Mouse (Mus musculus) CH12.LX (cell line): ENCODE measurements at regions not wholly inside any gene's neighbourhood (a gene's known extent, or its start where the extent isn't known, plus 50 kb on each side); places are given as distances from the start of the nearest gene placed in this dataset.

Source experiments
- DNase-seq: peaks from one replicate; pipeline ENCODE4 v3.0.0-alpha.2; 2013; ENCODE audit errors: extremely low read depth
- H3K27ac ChIP-seq: 2 replicates; pipeline ENCODE4 v1.5.1; 2012; ENCODE audit warnings: low read depth, mild to moderate bottlenecking, control low read depth, moderate library complexity; ENCODE audit not compliant: insufficient read depth
- H3K27me3 ChIP-seq: replicated peaks from 2 replicates; pipeline ENCODE3; 2012; ENCODE audit warnings: inconsistent platforms
- H3K36me3 ChIP-seq, 2 experiments: replicated peaks in 1 of 2; 2 replicates each; pipeline versions ENCODE3 to v1.6.1; 2012; ENCODE audit warnings: inconsistent platforms in 1 of 2, low read length in 1 of 2, mild to moderate bottlenecking in 1 of 2, mixed read lengths in 1 of 2, moderate library complexity in 1 of 2; ENCODE audit not compliant: control insufficient read depth in 1 of 2, insufficient read depth in 1 of 2
- H3K4me1 ChIP-seq, 2 experiments: 2 replicates each; pipeline ENCODE4 v1.6.1; 2012; ENCODE audit warnings: inconsistent platforms in 1 of 2, moderate library complexity in 1 of 2; ENCODE audit not compliant: insufficient read depth in 2 of 2, control insufficient read depth in 1 of 2
- H3K4me2 ChIP-seq: 2 replicates; pipeline ENCODE4 v1.6.1; 2012; ENCODE audit warnings: low read depth, mild to moderate bottlenecking, control low read depth; ENCODE audit not compliant: poor library complexity, insufficient read depth, severe bottlenecking
- H3K4me3 ChIP-seq, 3 experiments: fragments of 150-350 bp in 1 of 3; sonication (generic) in 1 of 3; replicated peaks in 1 of 3; 2 replicates each; pipeline versions ENCODE3 to v1.5.1; 2011 to 2012; ENCODE audit warnings: low read depth in 2 of 3, low read length in 2 of 3, mild to moderate bottlenecking in 2 of 3, moderate library complexity in 2 of 3, control low read depth in 1 of 3, improper control_type of control experiment in 1 of 3, inconsistent platforms in 1 of 3, mixed read lengths in 1 of 3; ENCODE audit not compliant: poor library complexity in 1 of 3
- H3K79me2 ChIP-seq: replicated peaks from 2 replicates; pipeline ENCODE4 v1.6.1; 2012; ENCODE audit warnings: mild to moderate bottlenecking, moderate library complexity; ENCODE audit not compliant: control insufficient read depth, poor library complexity, insufficient read depth, severe bottlenecking; ENCODE audit errors: extremely low read depth
- H3K9ac ChIP-seq: 2 replicates; pipeline ENCODE4 v1.6.1; 2012; ENCODE audit warnings: low read depth, mild to moderate bottlenecking, control low read depth, moderate library complexity; ENCODE audit not compliant: insufficient read depth
- H3K9me3 ChIP-seq: replicated peaks from 2 replicates; pipeline ENCODE3; 2012; ENCODE audit warnings: low read length, inconsistent platforms, mixed read lengths
- E2F4 ChIP-seq: IDR thresholded peaks from 2 replicates; pipeline ENCODE4 v1.6.1; 2011; ENCODE audit warnings: low read depth, low read length, improper control_type of control experiment; ENCODE audit not compliant: insufficient replicate concordance
- ELF1 ChIP-seq: IDR thresholded peaks from 2 replicates; pipeline ENCODE4 v1.6.1; 2014; ENCODE audit warnings: low read depth, mild to moderate bottlenecking, inconsistent platforms, low read length, improper control_type of control experiment
- ETS1 ChIP-seq: conservative IDR thresholded peaks from 2 replicates; pipeline ENCODE4 v1.6.1; 2012; ENCODE audit warnings: low read depth, mild to moderate bottlenecking, inconsistent platforms, low read length, improper control_type of control experiment, moderate library complexity
- HCFC1 ChIP-seq: IDR thresholded peaks from 2 replicates; pipeline ENCODE4 v1.6.1; 2012; ENCODE audit warnings: low read depth, mild to moderate bottlenecking, inconsistent platforms, low read length, improper control_type of control experiment
- IRF4 ChIP-seq: IDR thresholded peaks from 2 replicates; pipeline ENCODE4 v1.6.1; 2014; ENCODE audit warnings: low read depth, mild to moderate bottlenecking, inconsistent platforms, low read length, improper control_type of control experiment
- KAT2A ChIP-seq: IDR thresholded peaks from 2 replicates; pipeline ENCODE4 v1.6.1; 2012; ENCODE audit warnings: low read length, improper control_type of control experiment, inconsistent platforms; ENCODE audit not compliant: insufficient replicate concordance
- MYC ChIP-seq: IDR thresholded peaks from 2 replicates; pipeline ENCODE4 v1.6.1; 2011; ENCODE audit warnings: low read depth, mild to moderate bottlenecking, improper control_type of control experiment, low read length
- NELFE ChIP-seq: IDR thresholded peaks from 2 replicates; pipeline ENCODE4 v1.6.1; 2011; ENCODE audit warnings: low read depth, low read length, improper control_type of control experiment
- NRF1 ChIP-seq: IDR thresholded peaks from 2 replicates; pipeline ENCODE4 v1.6.1; 2014; ENCODE audit warnings: low read depth, mild to moderate bottlenecking, inconsistent platforms, low read length, improper control_type of control experiment, moderate library complexity
- PAX5 ChIP-seq: IDR thresholded peaks from 2 replicates; pipeline ENCODE4 v1.6.1; 2012; ENCODE audit warnings: low read length, inconsistent platforms, mixed read lengths
- SIN3A ChIP-seq: IDR thresholded peaks from 2 replicates; pipeline ENCODE4 v1.6.1; 2012; ENCODE audit warnings: low read length, improper control_type of control experiment, inconsistent platforms
- TCF12 ChIP-seq: IDR thresholded peaks from 2 replicates; pipeline ENCODE4 v1.6.1; 2014; ENCODE audit warnings: low read depth, mild to moderate bottlenecking, inconsistent platforms, low read length, improper control_type of control experiment
- ZC3H11A ChIP-seq: IDR thresholded peaks from 2 replicates; pipeline ENCODE4 v1.6.1; 2012; ENCODE audit warnings: low read depth, mild to moderate bottlenecking, inconsistent platforms, low read length, improper control_type of control experiment
- dilution Hi-C: fragments of 300-500 bp; cut with MboI; formaldehyde crosslinking; loops from 2 replicates; pipeline ENCODE4 v1.14.3; 2020; ENCODE audit warnings: low sequenced_read_pairs; ENCODE audit not compliant: extremely low pct_unique_long_range_greater_than_20kb, extremely low pct_ligation_motif_present
- in situ Hi-C: fragments of 300-500 bp; cut with MboI; formaldehyde crosslinking; loops from 3 replicates; pipeline ENCODE4 v1.14.3; 2019; ENCODE audit warnings: low sequenced_read_pairs, low pct_ligation_motif_present, low pct_unique_long_range_greater_than_20kb, mixed read lengths

- H3K36me3 ChIP-seq, result no peaks in the 10 kb centered on the region
- TF ChIP-seq TCF12 (no peak), SIN3A (no peak), E2F4 (no peak), ELF1 (no peak), IRF4 (no peak), NELFE (no peak), MYC (no peak), NRF1 (no peak), ZC3H11A (no peak), KAT2A (no peak)
- TF ChIP-seq, all 38 proteins: peak for 0
- no peaks in the 10 kb centered on the region for H3K79me2 ChIP-seq
- dilution Hi-C loops (no loop called here), in situ Hi-C loops (no loop called here)
- H3K27ac ChIP-seq, result no peak overlapping the region
- H3K9ac ChIP-seq, result no peak overlapping the region
- H3K9me3 ChIP-seq, result no peaks in the 10 kb centered on the region
- no peak overlapping the region for H3K4me3 ChIP-seq
- no peak overlapping the region for H3K4me2 ChIP-seq
- peaks cover 3 to 24% of the 10 kb centered on the region in 2 experiments; a peak in 3 of 4 replicates for H3K4me1 ChIP-seq
- no peak for DNase-seq
- H3K27me3 ChIP-seq, result no peaks in the 10 kb centered on the region
Measured at GRCm38 (mm10) chr14:48345956-48346355, 100.0 kb upstream of the Tmem260 start.

- Histone ChIP-seq H3K79me2 (no peaks in the 10 kb centered on the region), H3K27ac (no peak overlapping the region), H3K36me3 (no peaks in the 10 kb centered on the region), H3K4me3 (no peak overlapping the region), H3K4me2 (no peak overlapping the region), H3K9me3 (no peaks in the 10 kb centered on the region), H3K9ac (no peak overlapping the region), H3K27me3 (no peaks in the 10 kb centered on the region), H3K4me1 (peaks cover 0 to 6% of the 10 kb centered on the region in 2 experiments; a peak in 2 of 4 replicates)
- in situ Hi-C loops (loop anchor here (25.0 kb wide), 1 partner anchor 762 kb away; no protein-coding TSS in a partner anchor), dilution Hi-C loops (no loop called here)
- TF ChIP-seq ETS1 (no peak), PAX5 (no peak), E2F4 (no peak), NRF1 (no peak)
- DNase-seq, result no peak
Measured at GRCm38 (mm10) chr14:48349392-48350044, 96.4 kb upstream of the Tmem260 start.

- H3K79me2 ChIP-seq, result no peaks in the 10 kb centered on the region
- H3K9ac ChIP-seq, result no peak overlapping the region
- H3K36me3 ChIP-seq, result no peaks in the 10 kb centered on the region
- in situ Hi-C loops, result loop anchor here (25.0 kb wide), 1 partner anchor 764 kb away; no protein-coding TSS in a partner anchor
- no peak overlapping the region for H3K27ac ChIP-seq
- dilution Hi-C loops, result no loop called here
- H3K4me3 ChIP-seq, result no peak overlapping the region
- TF ChIP-seq HCFC1, result no peak
- TF ChIP-seq, all 38 proteins: peak for 0
- H3K4me1 ChIP-seq, result no peaks in the 10 kb centered on the region
- no peaks in the 10 kb centered on the region for H3K27me3 ChIP-seq
- no peak for DNase-seq
- H3K9me3 ChIP-seq, result no peaks in the 10 kb centered on the region
- no peak overlapping the region for H3K4me2 ChIP-seq
Measured at GRCm38 (mm10) chr14:48351652-48352051, 94.3 kb upstream of the Tmem260 start.
